Mouse (Mus musculus): ENCODE data around the gene Dip2c. TPM values are rescaled to one million over a fixed set of nuclear protein-coding genes. Genes with fewer than 3 reads are reported as not detected.

Gene Dip2c
- polyA plus RNA-seq, 1 experiment from 2014 or later: 7.1 TPM

DNA sequence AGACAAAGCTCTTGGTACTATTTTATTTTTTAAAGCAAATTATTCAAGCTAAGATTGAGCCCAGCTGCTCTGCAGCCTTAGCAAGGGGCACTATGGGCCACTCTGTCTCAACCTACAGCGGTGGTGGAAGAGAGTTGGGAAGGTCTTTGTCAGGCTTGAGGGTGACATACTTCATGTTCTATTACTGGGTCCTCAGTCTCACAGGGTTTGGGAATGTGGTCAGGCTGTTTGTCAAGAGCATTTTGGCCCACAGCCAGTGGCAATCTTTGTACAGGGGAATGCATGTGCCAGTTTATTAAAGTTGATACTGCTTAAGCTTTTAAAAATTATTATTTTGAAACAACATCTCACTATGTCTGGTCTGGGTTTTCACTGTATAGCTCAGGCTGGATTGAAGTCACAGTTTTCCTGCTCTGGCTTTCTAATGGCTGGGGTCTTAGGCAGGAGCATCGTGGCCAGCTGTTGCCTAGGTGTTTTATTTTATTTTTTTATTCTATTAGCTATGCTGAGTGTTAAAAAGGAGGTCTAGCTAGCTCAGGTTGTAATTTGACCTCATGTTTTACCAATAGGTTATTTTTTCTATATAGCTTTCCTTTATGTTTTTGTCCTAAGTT, 37.9 kb downstream of the Dip2c start:
- Histone ChIP-seq H3K4me2 (no peak overlapping the region), H3K27ac (ENCODE audit: low read depth, low read length) (no peak overlapping the region), H3K4me3 (ENCODE audit: low read depth, low read length) (no peak overlapping the region), H3K27me3 (ENCODE audit: control insufficient read depth, insufficient read depth, low read length) (no peaks in the 10 kb centered on the region), H3K9me3 (ENCODE audit: control insufficient read depth, low read length) (no peaks in the 10 kb centered on the region), H3K9ac (ENCODE audit: low read length) (no peak overlapping the region), H3K4me1 (ENCODE audit: control insufficient read depth, insufficient read depth, low read length) (no peaks in the 10 kb centered on the region), H3K36me3 (ENCODE audit: control insufficient read depth, insufficient read depth, low read length) (no peaks in the 10 kb centered on the region)
- WGBS: 92% methylated on average over 2 of the region's 2 CpGs
- no peak for ATAC-seq (ENCODE audit: low FRiP score)
- no peak for DNase-seq (ENCODE audit: low spot score, missing footprints)

DNA sequence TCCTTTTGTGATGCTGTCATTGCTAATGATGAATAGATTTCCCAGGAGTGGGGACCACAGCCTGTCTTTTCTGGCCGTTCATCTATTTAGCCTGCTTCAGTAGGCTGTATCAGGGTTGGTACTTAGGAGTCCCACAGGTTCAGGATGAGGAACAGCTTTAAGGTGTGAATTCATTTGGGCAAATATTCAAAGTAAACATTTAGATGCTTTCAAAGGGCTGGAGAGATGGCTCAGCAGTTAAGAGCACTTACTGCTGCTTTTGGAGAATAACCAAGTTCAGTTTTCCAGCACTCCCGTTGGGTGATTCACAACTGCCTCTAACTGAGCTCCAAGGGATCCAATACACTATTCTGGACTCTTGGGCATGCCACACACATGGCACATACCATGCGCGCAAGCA, 38.4 kb downstream of the Dip2c start:
- no peaks in the 10 kb centered on the region for H3K27me3 ChIP-seq (ENCODE audit: control insufficient read depth, insufficient read depth, low read length)
- no peak overlapping the region for H3K9ac ChIP-seq (ENCODE audit: low read length)
- no peaks in the 10 kb centered on the region for H3K36me3 ChIP-seq (ENCODE audit: control insufficient read depth, insufficient read depth, low read length)
- no peak overlapping the region for H3K4me2 ChIP-seq
- 80% methylated on average over 4 of the region's 4 CpGs for WGBS
- no peaks in the 10 kb centered on the region for H3K4me1 ChIP-seq (ENCODE audit: control insufficient read depth, insufficient read depth, low read length)
- no peak overlapping the region for H3K4me3 ChIP-seq (ENCODE audit: low read depth, low read length)
- no peaks in the 10 kb centered on the region for H3K9me3 ChIP-seq (ENCODE audit: control insufficient read depth, low read length)
- no peak overlapping the region for H3K27ac ChIP-seq (ENCODE audit: low read depth, low read length)
- DNase-seq (ENCODE audit: low spot score, missing footprints) (no peak), ATAC-seq (ENCODE audit: low FRiP score) (no peak)

DNA sequence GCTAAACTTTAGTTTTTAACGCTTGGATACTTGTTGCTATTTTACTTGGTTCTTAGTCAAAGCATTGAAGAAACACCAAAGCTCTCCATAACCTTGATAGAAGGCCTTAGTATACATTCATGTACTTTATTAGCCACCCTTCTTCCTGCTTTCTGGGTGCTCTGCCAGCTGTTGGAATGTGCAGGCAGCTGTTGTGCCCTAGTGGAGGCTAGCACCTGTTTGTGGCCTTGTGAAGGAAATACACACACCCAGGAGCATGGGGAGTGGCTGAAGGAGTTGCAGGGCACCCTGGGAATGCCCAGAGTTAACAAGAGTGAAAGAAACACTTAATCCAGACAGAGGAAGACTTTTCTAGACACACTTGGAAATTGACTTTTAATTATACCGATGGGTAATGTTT, 43.4 kb downstream of the Dip2c start:
- Histone ChIP-seq H3K9me3 (ENCODE audit: control insufficient read depth, low read length) (no peaks in the 10 kb centered on the region), H3K27ac (ENCODE audit: low read depth, low read length) (no peak overlapping the region), H3K27me3 (ENCODE audit: control insufficient read depth, insufficient read depth, low read length) (no peaks in the 10 kb centered on the region), H3K36me3 (ENCODE audit: control insufficient read depth, insufficient read depth, low read length) (no peaks in the 10 kb centered on the region), H3K4me3 (ENCODE audit: low read depth, low read length) (no peak overlapping the region), H3K4me1 (ENCODE audit: control insufficient read depth, insufficient read depth, low read length) (no peaks in the 10 kb centered on the region), H3K4me2 (no peak overlapping the region), H3K9ac (ENCODE audit: low read length) (no peak overlapping the region)
- DNase-seq (ENCODE audit: low spot score, missing footprints) (no peak), ATAC-seq (ENCODE audit: low FRiP score) (no peak)
- WGBS: 90% methylated on average over 2 of the region's 2 CpGs

DNA sequence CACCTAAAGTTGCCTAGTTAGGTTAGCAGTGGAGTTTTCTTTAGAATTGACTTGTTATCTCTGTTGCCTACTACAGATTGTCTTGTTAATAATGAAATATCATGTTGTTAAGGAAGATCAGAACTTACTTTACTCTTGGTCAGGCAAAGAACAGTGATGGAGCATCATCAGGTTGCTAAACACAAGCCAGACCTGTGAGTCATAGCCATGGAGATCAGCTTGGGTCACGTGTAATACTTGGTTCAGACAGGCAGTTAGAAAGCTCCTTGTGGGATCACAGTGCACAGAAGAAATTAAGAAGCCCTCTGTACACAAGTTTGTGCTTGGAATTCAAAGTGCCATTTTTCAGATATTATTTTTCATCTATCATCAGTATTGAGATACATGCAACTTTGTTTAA, 48.9 kb downstream of the Dip2c start:
- no peak for ATAC-seq (ENCODE audit: low FRiP score)
- H3K4me2 ChIP-seq: no peak overlapping the region
- no peaks in the 10 kb centered on the region for H3K36me3 ChIP-seq (ENCODE audit: control insufficient read depth, insufficient read depth, low read length)
- H3K9me3 ChIP-seq (ENCODE audit: control insufficient read depth, low read length): no peaks in the 10 kb centered on the region
- WGBS: 92% methylated on average over 1 of the region's 1 CpGs
- H3K27ac ChIP-seq (ENCODE audit: low read depth, low read length): no peak overlapping the region
- no peaks in the 10 kb centered on the region for H3K27me3 ChIP-seq (ENCODE audit: control insufficient read depth, insufficient read depth, low read length)
- H3K4me1 ChIP-seq (ENCODE audit: control insufficient read depth, insufficient read depth, low read length): peaks cover 6% of the 10 kb centered on the region; the same call in 1 of the 2 replicates
- no peak for DNase-seq (ENCODE audit: low spot score, missing footprints)
- H3K9ac ChIP-seq (ENCODE audit: low read length): no peak overlapping the region
- no peak overlapping the region for H3K4me3 ChIP-seq (ENCODE audit: low read depth, low read length)

DNA sequence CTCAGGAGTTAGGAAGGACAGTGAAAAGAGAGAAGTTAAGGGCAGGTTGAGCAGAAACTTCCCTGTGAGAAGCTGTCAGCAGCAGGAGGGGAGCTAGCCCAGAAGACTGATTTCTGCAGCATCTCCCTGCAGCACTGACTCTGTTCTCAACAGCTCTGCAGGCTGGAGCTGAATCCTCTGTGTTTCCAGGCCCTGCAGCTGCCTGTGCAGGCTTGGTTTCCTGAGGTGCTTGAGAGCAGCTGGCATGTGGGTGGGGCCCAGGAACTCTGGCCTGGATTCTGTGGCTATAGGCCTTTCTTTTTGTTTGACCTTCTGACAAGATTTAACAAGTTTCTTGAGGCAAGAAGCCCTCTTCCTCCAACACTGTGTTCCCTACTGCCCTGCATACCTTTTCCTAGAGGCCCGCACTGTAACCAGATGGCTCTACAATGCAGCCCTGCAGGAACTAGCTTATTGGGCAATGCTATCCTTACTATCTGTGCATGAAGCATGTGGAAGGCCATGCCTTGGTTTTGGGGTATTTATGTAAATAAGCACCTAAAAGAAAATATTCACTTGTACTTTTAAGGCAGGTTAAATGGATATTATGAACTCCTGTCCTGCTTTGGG, 53.1 kb downstream of the Dip2c start:
- peaks cover 6% of the 10 kb centered on the region; the same call in 1 of the 2 replicates for H3K4me1 ChIP-seq (ENCODE audit: control insufficient read depth, insufficient read depth, low read length)
- 0 out of 2 replicates have a peak overlapping the region, but pooled peaks have one; percentile 40 for H3K27ac ChIP-seq (ENCODE audit: low read depth, low read length)
- H3K27me3 ChIP-seq (ENCODE audit: control insufficient read depth, insufficient read depth, low read length): no peaks in the 10 kb centered on the region
- no peak for DNase-seq (ENCODE audit: low spot score, missing footprints)
- no peak overlapping the region for H3K4me2 ChIP-seq
- WGBS: 69% methylated on average over 1 of the region's 1 CpGs
- H3K4me3 ChIP-seq (ENCODE audit: low read depth, low read length): no peak overlapping the region
- peak; percentile 81 for ATAC-seq (ENCODE audit: low FRiP score)
- H3K9me3 ChIP-seq (ENCODE audit: control insufficient read depth, low read length): no peaks in the 10 kb centered on the region
- no peaks in the 10 kb centered on the region for H3K36me3 ChIP-seq (ENCODE audit: control insufficient read depth, insufficient read depth, low read length)
- H3K9ac ChIP-seq (ENCODE audit: low read length): no peak overlapping the region

DNA sequence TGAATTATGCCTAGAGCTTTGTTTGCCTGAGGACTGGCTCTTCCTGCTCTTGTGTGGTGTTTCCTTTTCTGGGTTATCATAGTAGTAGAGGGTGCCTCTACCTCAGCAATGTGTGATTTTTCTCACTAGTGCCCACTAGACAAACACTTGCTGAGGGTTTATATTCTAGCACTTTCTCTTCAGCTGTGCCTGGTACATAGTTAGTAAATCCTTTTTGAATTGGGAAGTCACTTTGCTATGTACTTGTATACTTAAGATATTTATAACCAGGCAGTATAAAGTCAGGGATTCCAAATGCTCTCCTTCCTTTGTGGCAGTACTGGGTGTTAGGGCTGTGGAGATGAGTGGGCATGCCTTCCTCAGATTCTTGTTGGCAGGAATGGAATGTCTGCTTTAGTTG, 56.9 kb downstream of the Dip2c start:
- no peak overlapping the region for H3K4me3 ChIP-seq (ENCODE audit: low read depth, low read length)
- H3K9ac ChIP-seq (ENCODE audit: low read length): no peak overlapping the region
- peaks cover 6% of the 10 kb centered on the region; the same call in 1 of the 2 replicates for H3K4me1 ChIP-seq (ENCODE audit: control insufficient read depth, insufficient read depth, low read length)
- H3K9me3 ChIP-seq (ENCODE audit: control insufficient read depth, low read length): no peaks in the 10 kb centered on the region
- H3K27me3 ChIP-seq (ENCODE audit: control insufficient read depth, insufficient read depth, low read length): no peaks in the 10 kb centered on the region
- DNase-seq (ENCODE audit: low spot score, missing footprints) (no peak), ATAC-seq (ENCODE audit: low FRiP score) (no peak)
- H3K4me2 ChIP-seq: no peak overlapping the region
- H3K27ac ChIP-seq (ENCODE audit: low read depth, low read length): no peak overlapping the region
- H3K36me3 ChIP-seq (ENCODE audit: control insufficient read depth, insufficient read depth, low read length): no peaks in the 10 kb centered on the region

DNA sequence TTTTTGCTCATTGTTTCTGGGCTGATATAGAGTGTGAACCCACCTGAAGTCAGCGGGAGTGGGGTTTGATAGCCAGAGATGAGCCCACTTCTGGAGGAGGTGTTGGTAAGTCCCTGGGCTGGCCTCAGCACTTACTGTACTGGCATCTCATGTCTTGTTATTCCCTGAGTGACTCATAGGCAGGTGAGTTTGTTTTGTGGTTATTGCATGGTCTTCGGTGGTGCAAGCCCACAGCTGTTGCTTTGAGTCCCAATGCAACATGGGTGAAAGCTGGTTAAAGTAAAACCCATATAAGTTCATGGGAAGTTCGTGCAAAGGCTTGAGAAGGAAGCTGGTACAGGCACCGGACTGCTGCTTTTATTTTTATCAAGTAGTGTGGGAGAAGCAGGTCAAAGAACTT, 64.0 kb downstream of the Dip2c start:
- Histone ChIP-seq H3K4me3 (ENCODE audit: low read depth, low read length) (no peak overlapping the region), H3K9me3 (ENCODE audit: control insufficient read depth, low read length) (no peaks in the 10 kb centered on the region), H3K4me2 (no peak overlapping the region), H3K4me1 (ENCODE audit: control insufficient read depth, insufficient read depth, low read length) (no peaks in the 10 kb centered on the region), H3K9ac (ENCODE audit: low read length) (no peak overlapping the region), H3K36me3 (ENCODE audit: control insufficient read depth, insufficient read depth, low read length) (no peaks in the 10 kb centered on the region), H3K27ac (ENCODE audit: low read depth, low read length) (no peak overlapping the region), H3K27me3 (ENCODE audit: control insufficient read depth, insufficient read depth, low read length) (no peaks in the 10 kb centered on the region)
- DNase-seq (ENCODE audit: low spot score, missing footprints) (no peak), ATAC-seq (ENCODE audit: low FRiP score) (no peak)
- 95% methylated on average over 4 of the region's 4 CpGs for WGBS

DNA sequence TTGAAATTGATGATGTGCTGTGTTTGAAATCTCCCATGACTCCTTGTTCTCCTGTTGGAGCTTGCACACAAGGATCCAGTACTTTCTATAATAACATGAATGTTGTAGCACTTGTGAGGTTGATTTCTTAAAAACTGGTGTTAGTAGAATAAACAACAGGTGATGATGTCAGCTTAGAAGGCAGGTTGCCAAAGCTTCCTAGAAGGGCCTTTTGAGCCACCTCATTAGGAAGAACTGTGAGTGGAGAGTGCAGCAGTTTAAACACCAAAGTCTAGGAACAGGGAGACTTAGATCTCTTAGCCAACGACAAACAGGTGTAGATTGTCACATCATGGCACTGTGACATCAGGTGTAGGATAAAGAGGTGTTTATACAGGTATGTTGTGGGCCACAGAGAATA, 66.4 kb downstream of the Dip2c start:
- no peak overlapping the region for H3K9ac ChIP-seq (ENCODE audit: low read length)
- H3K36me3 ChIP-seq (ENCODE audit: control insufficient read depth, insufficient read depth, low read length): no peaks in the 10 kb centered on the region
- DNase-seq (ENCODE audit: low spot score, missing footprints) (no peak), ATAC-seq (ENCODE audit: low FRiP score) (no peak)
- WGBS: 97% methylated on average over 1 of the region's 1 CpGs
- no peaks in the 10 kb centered on the region for H3K4me1 ChIP-seq (ENCODE audit: control insufficient read depth, insufficient read depth, low read length)
- no peaks in the 10 kb centered on the region for H3K9me3 ChIP-seq (ENCODE audit: control insufficient read depth, low read length)
- no peak overlapping the region for H3K4me2 ChIP-seq
- no peak overlapping the region for H3K4me3 ChIP-seq (ENCODE audit: low read depth, low read length)
- H3K27me3 ChIP-seq (ENCODE audit: control insufficient read depth, insufficient read depth, low read length): no peaks in the 10 kb centered on the region
- H3K27ac ChIP-seq (ENCODE audit: low read depth, low read length): no peak overlapping the region

DNA sequence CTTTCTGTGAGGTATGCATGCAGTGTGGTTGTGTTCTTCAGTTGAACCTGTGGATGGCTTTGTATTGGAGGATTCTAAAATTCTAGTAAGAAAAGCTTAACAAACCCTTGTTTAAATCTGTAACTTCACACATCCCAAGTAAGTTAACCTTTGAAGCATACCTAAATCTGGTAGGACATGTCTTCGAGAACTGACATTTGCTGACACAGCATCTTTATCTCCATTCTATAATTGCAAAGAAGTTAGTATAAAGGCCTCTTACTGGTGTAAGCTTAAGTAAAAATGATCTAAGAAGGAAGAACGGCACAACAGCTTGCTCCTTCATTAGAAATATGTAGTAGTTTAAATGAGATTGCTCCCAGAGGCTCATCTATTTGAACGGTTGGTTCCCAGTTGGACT, 71.1 kb downstream of the Dip2c start:
- no peaks in the 10 kb centered on the region for H3K9me3 ChIP-seq (ENCODE audit: control insufficient read depth, low read length)
- no peaks in the 10 kb centered on the region for H3K27me3 ChIP-seq (ENCODE audit: control insufficient read depth, insufficient read depth, low read length)
- no peak overlapping the region for H3K4me3 ChIP-seq (ENCODE audit: low read depth, low read length)
- 89% methylated on average over 3 of the region's 3 CpGs for WGBS
- no peak overlapping the region for H3K9ac ChIP-seq (ENCODE audit: low read length)
- H3K4me2 ChIP-seq: no peak overlapping the region
- H3K27ac ChIP-seq (ENCODE audit: low read depth, low read length): no peak overlapping the region
- no peaks in the 10 kb centered on the region for H3K36me3 ChIP-seq (ENCODE audit: control insufficient read depth, insufficient read depth, low read length)
- ATAC-seq (ENCODE audit: low FRiP score) (no peak), DNase-seq (ENCODE audit: low spot score, missing footprints) (no peak)
- H3K4me1 ChIP-seq (ENCODE audit: control insufficient read depth, insufficient read depth, low read length): no peaks in the 10 kb centered on the region

Measured in midbrain, embryonic 11.5 days (tissue).